Mouse (Mus musculus) megakaryocyte, adult 5-6 weeks (primary cell): ENCODE measurements around the gene Jak3. TPM values are rescaled to one million over a fixed set of nuclear protein-coding genes. Genes with fewer than 3 reads are reported as not detected.
"Not testable (repeated sequence)": the region's sequence is repeated elsewhere in the genome, so short reads cannot be mapped to it uniquely, and the experiment has no call there.

Experiments
- ATAC-seq: 2 replicates; pipeline ENCODE4 v1.8.0; 2016; ENCODE audit warnings: mild to moderate bottlenecking, inconsistent platforms; ENCODE audit not compliant: poor library complexity, severe bottlenecking
- total RNA-seq, 2 experiments: library from RNA; stranded (forward) in 1 of 2; stranded (reverse) in 1 of 2; fragments of 153-499, 151-499 nt in 1 of 2; fragments of 221-1000, 200-1000 nt in 1 of 2; gene quantifications; 2 replicates each; pipeline versions ENCODE4 v1.2.3 to v1.2.4; 2015 to 2017

The Jak3 gene
- total RNA-seq, 2 experiments from 2014 or later = 2.6 to 5.0 TPM

- no peak for ATAC-seq
Measured at GRCm38 (mm10) chr8:71684701-71685100, 8.6 kb downstream of the Jak3 start.

DNA sequence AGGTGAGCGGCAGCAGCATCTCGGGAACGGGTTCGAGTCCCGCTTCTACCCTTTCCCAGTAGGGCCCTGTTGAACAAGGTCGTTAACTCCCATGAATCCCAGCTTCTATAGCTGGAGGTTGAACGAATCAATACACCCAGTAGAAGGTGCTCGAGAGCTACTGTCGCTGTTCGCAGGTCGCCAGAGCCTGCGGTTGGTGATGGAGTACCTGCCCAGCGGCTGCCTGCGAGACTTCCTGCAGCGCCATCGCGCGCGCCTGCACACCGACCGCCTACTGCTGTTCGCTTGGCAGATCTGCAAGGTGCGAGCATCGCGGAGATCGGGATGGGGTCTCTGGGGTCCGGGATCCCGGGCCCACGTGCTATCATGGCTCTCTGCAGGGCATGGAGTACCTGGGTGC lies 9.5 kb downstream of the Jak3 start:
- no peak for ATAC-seq

- no peak for ATAC-seq
Measured at GRCm38 (mm10) chr8:71686143-71686734, 10.1 kb downstream of the Jak3 start.

DNA sequence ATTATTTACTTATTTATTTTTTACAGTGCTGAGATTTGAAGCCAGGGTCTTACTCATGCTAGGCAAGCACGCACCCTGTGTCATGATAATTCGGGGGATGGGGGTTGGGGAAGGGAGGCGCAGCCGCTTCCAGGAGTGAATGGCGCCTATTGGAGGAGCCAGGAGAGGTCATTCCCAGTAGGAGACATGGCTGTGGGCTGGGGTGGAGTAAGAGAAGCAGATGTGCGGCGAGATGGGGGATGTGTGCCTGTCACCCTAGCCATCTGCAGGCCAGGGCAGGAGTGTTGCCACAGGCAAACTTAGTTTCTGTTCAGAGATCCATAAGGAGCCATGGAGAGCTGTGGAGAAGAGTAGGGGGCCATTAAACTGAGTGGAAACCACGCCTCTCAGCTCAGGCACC lies 11.5 kb downstream of the Jak3 start:
- no peak for ATAC-seq

DNA sequence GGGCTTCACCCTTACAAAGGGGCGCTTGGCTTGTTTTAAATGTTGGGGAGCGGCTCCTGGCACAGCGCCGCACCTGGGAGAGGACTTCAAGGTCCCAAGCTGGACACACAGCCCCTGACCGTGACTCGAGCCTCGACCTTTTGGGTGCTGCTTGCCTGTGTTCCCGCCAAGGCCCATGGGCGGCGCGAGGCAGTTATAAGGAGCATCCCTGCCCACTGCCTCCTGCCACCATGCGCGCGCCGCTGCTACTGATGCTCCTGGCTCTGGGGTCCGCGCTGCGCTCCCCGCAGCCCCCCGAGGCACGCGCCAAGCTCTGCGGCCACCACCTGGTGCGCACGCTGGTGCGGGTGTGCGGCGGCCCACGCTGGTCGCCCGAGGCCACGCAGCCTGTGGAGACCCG lies 12.9 kb downstream of the Jak3 start, which contains the start of gene Insl3:
Gene Insl3, plus strand, starts transcription at position 187 of the 400 bp plus-strand sequence.
- no peak for ATAC-seq

DNA sequence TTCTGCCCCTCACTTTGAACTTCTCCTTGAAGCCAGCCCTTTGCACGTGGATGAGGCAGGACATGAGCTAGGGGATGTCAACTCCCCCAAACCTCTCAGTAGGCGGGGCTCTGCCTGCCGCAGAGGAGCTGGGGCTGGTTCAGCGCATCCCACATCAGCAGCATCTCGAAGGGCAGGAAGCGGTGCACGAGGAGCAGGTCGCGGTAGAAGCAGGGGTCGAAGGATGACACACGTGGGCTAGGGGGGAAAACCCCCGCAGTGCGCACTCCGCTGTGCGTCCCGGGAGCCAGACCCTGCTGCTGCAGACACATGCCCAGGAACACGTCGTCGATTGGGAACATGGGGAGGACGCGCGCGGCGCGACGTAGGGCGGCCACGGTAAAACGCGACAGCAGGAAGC lies 16.4 kb downstream of the Jak3 start:
- ATAC-seq = peak; percentile 43

- ATAC-seq = no peak
Measured at GRCm38 (mm10) chr8:71693166-71694041, 17.3 kb downstream of the Jak3 start.

DNA sequence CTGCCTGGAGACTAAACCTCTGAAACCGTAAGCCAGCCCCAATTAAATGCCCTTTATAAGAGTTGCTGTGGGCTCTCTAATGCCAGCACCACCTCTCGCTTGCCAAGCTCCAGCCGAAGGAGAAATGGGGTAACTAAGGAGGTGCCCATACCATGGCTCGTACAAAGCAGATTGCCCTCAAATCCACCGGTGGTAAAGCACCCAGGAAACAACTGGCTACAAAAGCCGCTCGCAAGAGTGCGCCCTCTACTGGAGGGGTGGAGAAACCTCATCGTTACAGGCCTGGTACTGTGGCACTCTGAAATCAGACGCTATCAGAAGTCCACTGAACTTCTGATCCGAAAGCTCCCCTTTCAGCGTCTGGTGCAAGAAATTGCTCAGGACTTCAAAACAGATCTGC lies 19.4 kb downstream of the Jak3 start:
- ATAC-seq = not testable (repeated sequence)

DNA sequence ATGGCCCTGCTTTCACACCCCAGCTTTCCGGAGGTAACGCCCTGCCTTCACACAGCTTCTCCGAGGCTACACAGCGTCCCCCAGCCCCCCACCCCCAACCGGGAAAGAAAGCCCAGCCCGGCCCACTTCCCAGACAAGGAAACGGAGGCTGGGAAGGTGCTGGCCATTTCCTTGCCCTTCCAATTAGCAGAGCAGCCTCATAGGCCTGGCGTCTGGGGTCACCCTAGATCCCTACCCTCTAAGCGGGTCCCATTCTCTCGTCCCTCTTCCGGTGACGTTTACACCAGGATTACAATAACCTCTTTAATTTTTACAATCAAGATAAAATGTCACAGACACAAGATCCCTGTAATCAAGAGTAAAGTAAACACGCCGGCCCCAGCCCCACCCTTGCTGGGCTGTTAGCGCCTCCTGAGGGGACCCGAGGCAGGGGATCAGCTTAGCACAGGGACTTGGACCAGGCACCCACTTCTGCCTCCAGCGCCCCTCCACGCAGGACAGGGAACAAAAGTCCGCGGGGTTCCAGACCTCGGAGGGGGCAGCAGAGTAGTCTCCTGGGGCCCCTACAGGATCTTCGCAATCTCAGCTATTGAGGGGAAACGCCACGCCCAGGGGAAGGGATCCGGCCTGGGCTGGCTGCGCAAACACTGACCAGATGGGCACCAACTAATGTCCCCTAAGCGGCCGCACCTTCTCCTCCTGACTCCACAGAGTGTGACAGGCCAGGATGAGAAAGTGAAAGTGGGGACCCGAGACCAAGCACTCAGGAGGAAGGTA lies 24.6 kb downstream of the Jak3 start:
- ATAC-seq = peak; percentile 50

DNA sequence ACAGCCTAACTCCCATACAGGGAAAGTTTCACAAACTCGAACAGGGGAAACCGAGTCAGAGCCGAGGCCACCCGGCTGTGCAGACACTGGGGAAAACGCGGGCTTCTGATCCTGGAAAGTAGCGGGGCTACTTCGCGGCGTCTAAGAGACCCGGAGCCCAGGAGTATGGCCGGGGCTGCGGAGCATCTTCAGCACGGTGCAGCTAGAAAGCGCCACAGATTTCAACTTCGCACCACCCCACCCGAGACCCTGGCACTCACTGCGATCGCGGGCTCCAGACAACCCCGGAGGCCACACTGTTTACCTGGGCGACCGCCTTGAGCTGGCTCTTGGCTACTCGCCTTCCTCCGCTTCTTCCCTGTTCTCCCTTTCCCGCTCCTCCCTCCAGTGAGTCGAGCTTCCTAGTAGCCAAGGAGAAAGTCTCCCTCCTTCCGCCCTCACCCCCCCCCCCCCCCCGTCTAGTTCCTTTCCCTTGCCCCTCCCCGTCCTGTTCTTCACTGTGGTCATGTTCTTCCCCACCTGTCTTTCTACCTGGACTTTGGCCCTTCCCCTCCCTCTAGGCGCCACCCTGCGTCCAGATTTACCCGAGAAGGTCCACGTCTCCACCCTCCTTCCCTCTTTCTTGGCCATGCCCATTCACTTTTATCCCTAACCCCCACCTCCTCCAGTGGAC lies 25.5 kb downstream of the Jak3 start, which contains the start of gene B3gnt3:
Gene B3gnt3, minus strand, starts transcription at position 376 of the 673 bp plus-strand sequence.
- ATAC-seq = peak; percentile 34

DNA sequence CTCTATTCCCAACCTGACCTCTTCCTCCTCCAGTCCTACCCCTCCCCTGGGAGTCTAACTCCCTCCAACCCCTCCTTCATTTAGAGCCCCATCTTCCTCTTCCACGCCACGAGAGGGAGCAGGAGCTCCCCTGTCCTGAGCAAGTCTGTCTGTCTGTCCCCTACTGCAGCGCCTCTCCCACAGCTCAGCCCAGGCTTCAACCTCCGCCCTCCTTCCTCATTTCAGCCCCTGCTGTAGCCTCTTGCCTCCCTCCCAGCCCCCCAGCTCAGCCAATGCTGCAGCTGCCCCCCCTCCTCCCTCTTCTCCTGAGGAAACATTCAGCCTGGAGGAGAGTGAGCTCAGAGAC lies 26.0 kb downstream of the Jak3 start:
- ATAC-seq = peak; percentile 71

DNA sequence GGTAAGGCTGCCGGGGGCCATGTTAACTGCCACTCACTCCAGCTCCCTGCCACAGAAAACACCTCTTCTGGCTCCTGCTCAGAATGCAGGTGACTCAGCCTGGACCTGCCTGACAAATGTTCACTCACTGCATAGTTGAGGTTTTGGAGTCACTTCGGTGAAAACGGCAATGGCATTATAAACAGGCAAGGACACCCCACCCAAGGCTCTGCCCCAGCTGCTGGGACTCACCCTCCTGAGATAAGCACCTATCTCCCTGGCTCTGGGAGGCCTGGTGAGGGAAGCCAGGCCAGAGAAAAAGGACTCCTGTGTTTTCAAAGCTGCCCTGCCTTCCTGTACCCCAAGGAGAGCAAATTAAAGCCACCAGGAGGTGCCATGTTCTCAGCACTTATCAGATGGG lies 26.8 kb downstream of the Jak3 start:
- ATAC-seq = no peak

DNA sequence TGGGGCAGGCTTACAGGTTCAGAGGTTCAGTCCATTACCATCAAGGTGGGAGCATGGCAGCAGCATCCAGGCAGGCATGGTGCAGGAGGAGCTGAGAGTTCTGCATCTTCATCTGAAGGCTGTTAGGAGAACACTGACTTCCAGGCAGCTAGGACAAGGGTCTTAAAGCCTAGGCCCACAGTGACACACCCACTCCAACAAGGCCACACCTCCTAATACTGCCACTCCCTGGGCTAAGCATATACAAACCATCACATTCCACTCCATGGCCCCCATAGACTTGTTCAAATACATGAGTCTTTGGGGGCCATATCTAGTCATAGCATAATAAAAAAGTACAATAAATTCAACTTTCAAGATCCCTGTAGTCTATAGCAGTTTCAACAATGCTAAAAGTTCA lies 27.3 kb downstream of the Jak3 start:
- not testable (repeated sequence) for ATAC-seq

GRCm38 (mm10) chr8:71707874-71708273 lies 31.8 kb downstream of the Jak3 start:
- peak; percentile 57 for ATAC-seq

DNA sequence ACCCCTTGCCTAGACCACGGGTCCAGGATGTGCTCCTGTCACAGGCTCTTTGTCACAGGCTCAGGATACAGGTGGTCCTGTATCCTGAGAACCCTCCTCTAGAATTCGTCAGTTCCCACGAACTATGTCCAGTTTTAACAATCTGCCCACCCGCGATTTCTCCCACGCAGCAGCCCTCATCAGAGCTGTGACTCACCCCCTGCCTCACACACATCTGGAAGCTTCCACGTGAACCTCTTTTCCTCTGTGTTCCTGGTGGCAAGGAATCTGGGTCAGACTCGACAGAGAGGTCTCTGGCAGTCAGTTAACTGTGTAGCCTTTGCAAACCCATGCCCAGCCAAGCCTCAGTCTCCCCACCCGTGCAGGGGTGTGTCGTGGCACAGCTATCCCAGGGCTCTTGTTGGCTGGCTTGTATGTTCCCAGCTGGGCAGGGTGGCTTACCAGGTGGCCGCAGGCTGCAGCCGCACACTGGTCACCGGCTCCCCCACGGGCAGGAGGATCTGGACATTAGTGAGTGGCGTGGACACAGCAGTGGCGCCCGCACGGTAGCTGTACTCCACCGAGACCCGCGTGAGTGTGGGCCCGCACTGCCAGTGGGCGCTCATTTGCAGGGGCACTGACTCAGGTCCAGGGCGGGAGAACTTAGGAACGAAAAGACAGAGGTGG lies 33.2 kb downstream of the Jak3 start:
- ATAC-seq = peak; percentile 8; the same call in 1 of the 2 replicates

- peak; percentile 65 for ATAC-seq
Measured at GRCm38 (mm10) chr8:71709800-71710446, 33.8 kb downstream of the Jak3 start.

DNA sequence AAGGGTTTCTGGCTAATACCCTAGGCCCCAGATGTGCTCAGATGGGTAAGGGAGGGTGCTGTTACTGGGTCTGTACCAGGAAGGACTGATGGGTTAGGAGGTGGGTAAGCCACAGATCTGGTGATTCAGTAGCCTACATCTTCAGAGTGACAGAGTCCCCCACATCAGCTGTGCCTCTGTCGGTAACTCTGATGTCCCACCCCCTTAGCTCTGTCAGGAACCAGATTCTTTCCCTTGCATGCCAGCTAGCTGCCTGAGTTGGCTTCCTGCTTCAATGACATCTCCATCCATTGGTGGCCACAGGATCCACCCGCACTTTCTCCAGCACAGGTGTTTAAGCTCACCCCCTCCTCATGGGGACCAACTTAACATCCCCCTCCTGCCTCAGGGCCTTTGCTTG lies 35.5 kb downstream of the Jak3 start:
- ATAC-seq = no peak

GRCm38 (mm10) chr8:71715531-71715930 lies 39.4 kb downstream of the Jak3 start:
- ATAC-seq = no peak

DNA sequence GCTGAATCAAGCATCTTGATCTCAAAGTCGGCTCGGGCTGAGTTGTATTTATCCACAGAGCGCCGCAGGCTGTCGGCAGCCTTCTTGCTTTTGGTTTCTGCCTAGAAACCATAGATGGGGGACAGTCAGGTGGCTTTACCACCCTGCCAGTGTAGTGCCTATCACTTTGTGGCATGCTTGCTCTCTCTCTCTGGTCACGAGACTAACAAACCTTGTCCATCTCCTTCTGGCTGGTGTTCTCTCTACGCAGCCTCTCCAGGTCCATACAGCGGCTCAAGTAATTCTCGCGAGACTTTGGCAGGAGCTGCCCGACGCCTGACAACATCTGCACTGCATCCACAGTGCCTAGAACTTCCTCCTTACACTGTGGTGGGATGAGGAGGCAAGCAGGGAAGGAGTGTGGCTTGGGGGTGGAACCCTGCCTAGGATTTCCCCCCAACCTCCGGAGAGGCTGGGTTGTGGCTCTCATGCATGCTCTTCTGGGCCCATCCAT lies 40.5 kb downstream of the Jak3 start:
- ATAC-seq = no peak

- ATAC-seq = no peak
Measured at GRCm38 (mm10) chr8:71717096-71717495, 41.0 kb downstream of the Jak3 start.
